Mouse (Mus musculus) left cerebral cortex, postnatal 25 days (tissue): ENCODE measurements at regions not wholly inside any gene's neighbourhood (a gene's known extent, or its start where the extent isn't known, plus 50 kb on each side); places are given as distances from the start of the nearest gene placed in this dataset.

ENCODE experiments used
- DNase-seq, 2 experiments: peaks; one replicate each; pipeline ENCODE4 v3.0.0; 2022; ENCODE audit warnings: low spot score in 2 of 2, mixed read lengths in 1 of 2
- intact Hi-C: fragments of 180-260 bp; cut with DNase I; formaldehyde crosslinking; loops from one replicate; pipeline ENCODE4 v1.15.1; 2025

GRCm38 (mm10) chr13:45266287-45267064 lies 123.1 kb upstream of the Mylip start:
- DNase-seq = no peak
- intact Hi-C loops = no loop called here

DNA sequence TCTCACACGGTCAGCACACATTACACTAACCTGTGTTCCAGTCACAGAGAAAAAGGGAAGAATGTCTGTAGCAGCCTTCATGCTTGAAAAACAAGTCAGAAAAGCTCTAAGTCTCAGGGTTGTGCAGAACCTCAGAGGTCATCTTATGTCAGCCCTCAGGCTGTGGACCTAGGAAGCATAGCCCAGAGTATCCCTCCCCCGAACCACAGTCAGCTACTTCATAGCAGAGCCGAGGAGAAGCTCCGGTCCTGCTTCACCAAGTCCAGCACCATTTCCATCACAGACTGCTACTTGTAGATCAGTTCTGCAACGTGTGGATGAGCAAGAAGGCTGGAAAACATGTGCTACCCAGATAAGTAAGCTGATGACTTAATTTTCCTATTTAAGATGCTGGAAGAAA lies 122.1 kb upstream of the Mylip start:
- intact Hi-C loops = no loop called here
- peak; percentile 8 to 12 for DNase-seq

DNA sequence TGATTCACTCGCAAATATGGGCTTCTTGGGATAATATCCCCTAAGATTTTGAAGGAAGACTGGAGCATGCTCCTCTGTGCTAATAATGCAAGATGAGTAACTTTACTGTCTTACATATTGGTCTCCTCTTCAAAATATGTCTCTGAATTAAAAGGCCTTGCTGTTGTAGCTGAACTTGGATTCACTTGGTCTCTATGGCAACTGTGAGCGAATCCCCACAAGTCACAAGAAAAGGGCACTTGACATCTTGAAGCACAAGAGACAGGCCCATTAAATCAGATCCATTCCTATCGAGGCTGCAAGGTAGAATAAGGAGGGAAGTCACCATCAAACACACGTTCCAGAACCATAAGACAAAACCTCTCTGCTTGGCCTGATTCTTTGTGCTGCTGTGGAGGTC lies 121.6 kb upstream of the Mylip start:
- DNase-seq = peak in 1 of 2 experiments; percentile 3
- intact Hi-C loops = no loop called here

DNA sequence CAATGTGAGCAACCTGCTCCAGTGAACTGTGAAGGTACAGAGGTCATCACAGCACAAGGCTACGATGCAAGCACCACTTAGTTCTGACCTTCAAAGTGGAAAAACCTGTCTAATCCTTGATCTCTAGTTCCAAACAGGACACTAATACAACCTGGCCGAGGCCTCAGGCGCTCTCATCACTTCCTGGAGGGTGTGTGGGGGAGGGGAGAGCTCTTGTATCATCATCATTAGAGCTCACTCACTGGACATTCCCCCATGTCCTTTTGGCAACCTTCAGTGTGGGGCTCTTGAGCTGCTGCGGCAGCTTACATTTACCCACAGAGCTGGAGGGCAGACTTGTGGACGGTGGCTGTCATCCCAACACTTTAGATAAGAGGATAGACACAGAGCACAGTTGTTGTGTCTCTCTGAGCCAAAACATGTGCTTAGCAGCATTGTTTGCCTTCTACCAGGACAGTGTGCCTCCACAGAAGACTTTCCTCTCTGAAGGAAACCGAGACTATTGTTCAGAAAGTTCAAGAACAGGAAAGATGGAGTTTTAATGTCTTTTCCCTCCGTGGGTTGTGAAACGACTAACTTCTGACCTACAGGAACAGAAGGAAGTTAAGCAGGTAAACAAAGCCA lies 115.2 kb upstream of the Mylip start:
- DNase-seq = no peak
- intact Hi-C loops = no loop called here

- DNase-seq = no peak
- intact Hi-C loops = no loop called here
These were observed 114.2 kb upstream of the Mylip start for GRCm38 (mm10) chr13:45275391-45275790.

DNA sequence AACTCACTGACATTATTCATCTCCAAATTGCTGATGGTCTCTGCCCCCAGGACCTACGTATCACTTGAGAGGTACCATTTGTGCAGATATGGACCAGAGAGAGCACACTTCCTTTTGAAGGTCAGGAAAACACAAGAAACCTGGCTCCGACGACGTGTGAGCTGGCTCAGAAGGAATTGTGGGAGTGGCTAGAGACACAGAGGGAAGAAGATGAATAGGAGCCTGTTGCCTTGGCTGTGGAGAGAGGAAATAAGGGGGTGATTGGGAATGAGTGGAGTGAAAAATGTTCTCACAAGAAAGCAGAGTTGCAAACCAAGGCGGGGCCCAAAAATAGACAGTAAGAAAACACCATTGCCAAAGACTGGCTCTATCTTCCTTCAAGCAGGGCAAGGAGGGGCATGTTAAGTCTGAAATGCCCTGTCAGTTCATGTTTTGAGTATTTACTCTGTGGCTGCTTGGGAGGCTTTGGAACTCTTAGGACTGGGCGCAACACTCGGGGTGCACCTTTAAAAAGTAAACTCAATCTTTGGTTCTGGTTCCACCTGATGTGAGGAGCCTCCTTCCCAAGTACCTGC lies 111.6 kb upstream of the Mylip start:
- intact Hi-C loops = no loop called here
- no peak for DNase-seq

DNA sequence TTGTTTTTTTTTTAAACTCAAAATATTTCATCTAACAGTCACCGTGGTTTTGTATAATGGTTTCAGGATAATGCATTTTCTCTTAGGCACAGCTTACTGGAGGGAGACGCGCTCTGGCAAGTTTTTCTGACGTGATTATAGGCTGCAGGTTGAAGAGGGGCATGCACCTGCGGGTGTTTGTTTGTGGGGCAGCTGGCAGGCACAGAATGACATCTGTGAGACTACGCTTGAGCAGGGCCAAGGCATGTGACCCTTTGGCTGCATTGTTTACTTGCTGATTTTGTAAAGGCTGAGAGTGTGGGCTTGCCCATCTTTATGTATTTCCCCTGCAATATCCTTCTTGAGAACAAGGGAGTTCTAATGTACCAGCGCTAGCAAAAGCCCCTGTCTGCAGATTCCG lies 108.4 kb upstream of the Mylip start:
- intact Hi-C loops = no loop called here
- DNase-seq = no peak

- no peak for DNase-seq
- intact Hi-C loops = no loop called here
These were observed 102.9 kb upstream of the Mylip start for GRCm38 (mm10) chr13:45286651-45287050.

- peak in 1 of 2 experiments; percentile 79 for DNase-seq
- intact Hi-C loops = no loop called here
These were observed 102.3 kb upstream of the Mylip start for GRCm38 (mm10) chr13:45287217-45287616.

DNA sequence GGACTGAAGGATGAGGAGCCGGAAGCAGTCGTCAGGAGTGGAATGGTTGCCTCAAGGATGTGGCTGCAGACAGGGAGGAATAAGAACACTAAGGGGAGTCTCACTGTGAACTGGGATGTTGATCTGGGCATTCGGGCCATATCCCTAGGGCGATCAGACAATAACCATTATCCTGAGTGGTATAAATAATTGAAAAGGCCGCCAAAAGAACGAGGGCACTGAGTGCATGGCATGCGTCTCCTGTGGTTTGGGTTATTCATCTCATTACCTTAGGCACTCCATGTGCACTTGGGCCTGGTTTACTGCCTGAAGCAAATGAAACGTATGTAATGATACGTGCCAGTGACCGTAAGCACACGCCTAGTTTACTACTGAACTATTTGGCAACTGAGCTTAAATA lies 99.6 kb upstream of the Mylip start:
- intact Hi-C loops = no loop called here
- DNase-seq = no peak

DNA sequence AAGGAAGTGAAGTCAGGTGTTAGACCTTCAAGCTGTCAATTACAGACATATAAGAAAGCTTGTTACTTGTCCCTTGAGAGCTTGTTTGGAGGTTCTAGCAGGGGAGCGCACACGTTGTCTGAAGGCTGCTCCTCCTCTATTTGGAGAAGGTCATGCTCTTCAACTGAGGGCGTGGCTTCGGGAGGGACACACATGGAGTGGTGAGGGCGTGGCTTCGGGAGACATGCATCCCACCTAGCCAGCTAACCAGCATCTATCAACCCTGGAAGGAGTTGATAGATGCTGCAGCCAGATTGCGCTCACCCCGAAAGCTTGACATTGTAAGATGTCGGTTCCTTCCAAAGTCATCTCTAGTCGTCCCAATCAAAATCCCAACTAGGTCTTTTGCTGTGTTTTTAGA lies 94.9 kb upstream of the Mylip start:
- intact Hi-C loops = no loop called here
- no peak for DNase-seq

DNA sequence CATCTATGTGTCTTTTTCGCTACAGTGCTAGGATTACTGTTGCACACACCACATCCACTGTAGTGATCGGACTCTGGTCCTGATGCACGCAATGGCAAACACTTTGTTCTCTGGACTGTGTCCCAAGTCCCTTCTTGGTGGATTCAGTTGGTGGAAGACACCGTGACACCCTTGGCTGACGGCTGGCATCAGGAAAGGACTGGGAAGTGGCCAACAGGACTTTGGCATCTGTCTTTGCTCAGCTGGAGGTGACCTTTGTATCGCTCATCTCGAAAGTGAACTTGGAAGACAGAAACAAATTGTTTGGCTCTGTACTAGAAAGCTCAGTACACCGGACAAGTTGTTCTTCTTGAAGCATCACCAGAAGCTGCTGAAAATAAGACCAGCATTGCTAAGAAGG lies 88.9 kb upstream of the Mylip start:
- no peak for DNase-seq
- intact Hi-C loops = loop anchor here (5.0 kb wide), 1 partner anchor 87 kb away; the partner anchor contains the start of gene Mylip

DNA sequence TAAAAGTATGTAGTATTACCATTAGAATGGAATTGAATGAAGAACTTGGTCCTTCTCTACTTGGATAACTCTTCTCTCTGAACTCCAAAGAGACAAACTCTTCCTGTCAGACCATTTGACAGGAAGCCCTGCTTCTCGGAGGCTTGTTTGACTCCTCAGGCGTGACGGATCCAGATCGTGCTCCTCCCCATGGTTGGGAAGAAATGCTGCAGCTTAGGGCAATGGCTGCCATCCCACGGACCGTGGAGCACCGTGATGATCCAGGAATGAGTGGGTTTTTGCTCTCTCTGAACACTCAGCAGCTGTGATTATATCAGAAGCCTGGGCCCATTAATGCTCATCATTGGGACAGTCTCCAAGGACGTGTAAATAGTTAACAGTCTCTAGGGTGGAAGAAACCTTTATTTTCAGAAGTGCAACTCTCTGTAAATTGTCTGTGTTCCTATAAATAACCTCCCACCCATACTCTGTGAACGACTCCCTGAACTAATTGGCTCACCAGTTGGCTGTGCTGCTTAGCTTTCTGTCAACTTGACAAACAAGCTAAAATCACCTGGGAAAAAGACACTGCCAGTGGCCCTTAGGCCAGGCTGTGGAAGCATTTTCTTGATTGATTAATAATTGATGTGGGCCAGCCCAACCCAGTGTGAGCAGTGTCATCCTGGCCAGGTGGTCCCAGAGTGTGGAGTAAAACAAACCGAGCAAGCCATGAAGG lies 88.2 kb upstream of the Mylip start:
- DNase-seq = no peak
- intact Hi-C loops = loop anchor here (5.0 kb wide), 1 partner anchor 86 kb away; the partner anchor contains the start of gene Mylip

- intact Hi-C loops = loop anchor here (5.0 kb wide), 1 partner anchor 85 kb away; the partner anchor contains the start of gene Mylip
These were observed 86.7 kb upstream of the Mylip start for GRCm38 (mm10) chr13:45302796-45303195.

GRCm38 (mm10) chr13:45306177-45306576 lies 83.4 kb upstream of the Mylip start:
- intact Hi-C loops = no loop called here

More at GRCm38 (mm10) chr13:45302796-45303195, 86.7 kb upstream of the Mylip start:
- no peak for DNase-seq

GRCm38 (mm10) chr13:45307226-45307625 lies 82.3 kb upstream of the Mylip start:
- no peak for DNase-seq

More at GRCm38 (mm10) chr13:45306177-45306576, 83.4 kb upstream of the Mylip start:
- DNase-seq = no peak

GRCm38 (mm10) chr13:45319646-45320045 lies 69.9 kb upstream of the Mylip start:
- intact Hi-C loops = no loop called here
- no peak for DNase-seq

More at GRCm38 (mm10) chr13:45307226-45307625, 82.3 kb upstream of the Mylip start:
- intact Hi-C loops = no loop called here

DNA sequence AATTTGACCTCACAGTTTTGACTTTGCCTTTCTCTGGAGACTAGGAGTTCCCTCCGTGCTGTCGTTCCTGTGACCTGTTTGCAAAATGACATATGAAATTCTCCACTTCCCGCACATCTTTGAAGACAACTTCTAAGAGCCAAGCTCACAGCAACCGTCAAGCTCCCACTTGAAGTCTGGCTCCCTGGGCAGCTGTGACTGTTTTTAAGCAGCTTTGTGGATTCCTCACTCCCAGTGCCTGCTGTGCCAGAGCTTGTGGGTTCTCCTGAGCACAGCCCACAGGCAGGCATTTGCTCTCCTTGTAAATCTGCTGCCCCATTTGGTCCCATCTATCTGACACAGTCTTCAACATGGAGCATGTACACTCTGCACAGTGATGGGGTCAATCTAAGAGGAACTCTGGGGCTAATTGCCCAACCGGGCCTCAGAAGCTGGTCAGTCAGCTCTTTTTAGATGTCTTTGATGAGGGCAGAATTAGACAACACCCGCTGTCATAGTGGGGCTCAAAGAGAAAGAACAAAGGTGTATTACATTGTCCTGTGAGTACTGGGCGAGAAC lies 63.7 kb upstream of the Mylip start:
- peak; percentile 13 to 64 for DNase-seq

DNA sequence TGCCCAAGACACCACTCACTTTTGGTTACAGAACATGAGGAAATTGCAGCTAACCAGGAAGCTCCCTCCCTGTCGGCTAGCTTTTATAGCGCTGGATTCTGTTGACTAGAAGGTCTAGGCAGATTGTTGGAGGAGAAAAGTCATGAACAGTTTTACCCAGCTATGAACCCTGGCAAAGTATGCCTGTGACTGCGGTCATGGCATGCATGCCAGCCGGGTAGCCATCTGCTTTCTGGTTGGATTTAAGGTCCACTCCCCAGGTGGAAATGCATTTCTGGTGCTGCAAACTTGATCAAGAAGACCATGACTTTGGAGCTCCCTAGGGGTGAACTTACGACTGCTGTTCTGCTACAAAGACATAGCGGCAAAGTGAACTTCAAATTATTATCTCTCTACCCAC lies 62.8 kb upstream of the Mylip start:
- DNase-seq = no peak
- intact Hi-C loops = no loop called here

More for the DNA sequence above, 63.7 kb upstream of the Mylip start:
- intact Hi-C loops = no loop called here

GRCm38 (mm10) chr13:45330561-45330960 lies 59.0 kb upstream of the Mylip start:
- DNase-seq = no peak
- intact Hi-C loops = no loop called here
